Mouse (Mus musculus) erythroblast, embryonic 14.5 days (primary cell): ENCODE measurements around the gene Tubb1.

ENCODE experiments used
- GATA1 ChIP-seq: IDR thresholded peaks from 2 replicates; pipeline ENCODE4 v1.6.1; 2012; ENCODE audit warnings: low read length, inconsistent platforms, mixed read lengths
- TAL1 ChIP-seq: IDR thresholded peaks from 3 replicates; pipeline ENCODE4 v1.6.1; 2012; ENCODE audit warnings: low read length, inconsistent platforms, mixed read lengths

GRCm38 (mm10) chr2:174410222-174410621, 40.3 kb upstream of the Tubb1 start:
- TF ChIP-seq GATA1: no peak
- no peak for TF ChIP-seq TAL1
